ENCODE assay signal across 9 mouse cellular contexts in genomic region chr5:134423930-134424329, GRCm38 (mm10). TPM values are rescaled to one million over a fixed set of nuclear protein-coding genes. Genes with fewer than 3 reads are reported as not detected.
DNase-seq lines count a peak whose midpoint lies in the region; ATAC-seq lines count a peak whose summit lies in the region.
"Had no signal": no experiment of that assay in that cellular context is flagged by ENCODE, and none has a peak within 500 bp of the region (broad histone marks: within the 10 kb centered on the region; RNA-seq: fewer than 3 reads in every experiment).

No protein-coding gene starts in this region.

- H3K9me3 ChIP-seq in heart, embryonic 10.5 days: no peaks in the 10 kb centered on the region

- H3K27ac ChIP-seq in heart, embryonic 10.5 days: no peak overlapping the region
- H3K27ac ChIP-seq: macrophage had no signal

- peaks cover 33% of the 10 kb centered on the region for H3K4me1 ChIP-seq in heart, embryonic 10.5 days

- H3K4me3 ChIP-seq in heart, embryonic 10.5 days: no peak overlapping the region

- DNase-seq in heart, adult 11 months: peak; percentile 98
- DNase-seq in heart, embryonic 10.5 days (ENCODE audit: low spot score): no peak
- peak; percentile 13 for DNase-seq in right cerebral cortex, adult 18-20 months
- no peak for DNase-seq in right cerebral cortex, adult 2 months (ENCODE audit: low spot score in 2 of 2)
- DNase-seq in gastrocnemius, adult 8-10 months (ENCODE audit: low spot score in 2 of 2): peak; percentile 83 to 84
- peak; percentile 69 for DNase-seq in lung, postnatal 36 days
- DNase-seq in MN1 (ENCODE audit: low spot score): no peak

- ATAC-seq in monocyte, adult 5-6 weeks (replicated peaks; ENCODE audit: insufficient number of reproducible peaks, low FRiP score, low TSS enrichment, poor library complexity, severe bottlenecking): no peak

- peaks cover 8% of the 10 kb centered on the region; the same call in 1 of the 2 replicates for H3K36me3 ChIP-seq in heart, embryonic 10.5 days

- WGBS in heart, embryonic 10.5 days: 87% methylated on average over 5 of the region's 5 CpGs

- no peaks in the 10 kb centered on the region for H3K27me3 ChIP-seq in heart, embryonic 10.5 days (ENCODE audit: insufficient read depth, poor library complexity, severe bottlenecking)

RNA-seq across cellular contexts. Expression of gene Gtf2ird1, which starts 32.6 kb away (rescaled TPM):
- 64.1 and 74.8 TPM in 2 replicates for polyA plus RNA-seq in heart, embryonic 10.5 days (2016; fragmentation: Nextera tagmentation; extraction: Ambion mirVana)
- 10 to 100 TPM; 13.1 to 15.3 (median 14.8) TPM for total RNA-seq in gastrocnemius, adult 8-10 months (2022)
- 2.0 to 2.8 TPM (median 2.4 TPM) in 3 replicates for total RNA-seq in monocyte, adult 5-6 weeks (2017)

Comparison
In these comparisons a context has a peak if more than half of its experiments do, and no peak if none do; other contexts are left out.
1. DNase-seq: peak in heart, adult 11 months (single experiment), right cerebral cortex, adult 18-20 months (single experiment), gastrocnemius, adult 8-10 months (2 of 2) and lung, postnatal 36 days (single experiment); none in heart, embryonic 10.5 days (single experiment), right cerebral cortex, adult 2 months (0 of 2) and MN1 (single experiment).